Mouse (Mus musculus): ENCODE measurements around the gene Pak7. TPM values are rescaled to one million over a fixed set of nuclear protein-coding genes. Genes with fewer than 3 reads are reported as not detected.

Gene Pak7
- not detected for polyA plus RNA-seq (2015; fragmentation: Illumina TruSeq; extraction: RNeasy Lipid Tissue Mini Kit (QIAGEN cat#74804); ENCODE audit: insufficient read depth, low replicate concordance)

GRCm38 (mm10) chr2:136387181-136388131 is at the start of gene Pak7:
Gene Pak7, minus strand, starts transcription at chr2:136387967.

GRCm38 (mm10) chr2:136051688-136052289 is 336.0 kb downstream of the Pak7 start, which contains the start of gene Lamp5:
Gene Lamp5, plus strand, starts transcription at chr2:136052239.

Other genes with a start within 250 kb of the Pak7 start
- gene Ankef1, start 113.9 kb upstream of the Pak7 start, polyA plus RNA-seq (2015; fragmentation: Illumina TruSeq; extraction: RNeasy Lipid Tissue Mini Kit (QIAGEN cat#74804); ENCODE audit: insufficient read depth, low replicate concordance), result 0.14 TPM

Measured in spleen, adult 10 weeks (tissue).